Mouse (Mus musculus) thymus, adult 2 months (tissue): ENCODE measurements around the gene Rpl5. TPM values are rescaled to one million over a fixed set of nuclear protein-coding genes. Genes with fewer than 3 reads are reported as not detected.

Source experiments
- DNase-seq: peaks from one replicate; pipeline ENCODE4 v3.0.0; 2021
- H3K27ac ChIP-seq: fragments of 200-500 bp; 2 replicates; pipeline ENCODE4 v1.5.1; 2012; ENCODE audit warnings: low read length, control low read depth; ENCODE audit not compliant: control insufficient read depth, insufficient read depth
- H3K27me3 ChIP-seq: fragments of 200-500 bp; 2 replicates; pipeline ENCODE4 v1.6.1; 2012; ENCODE audit warnings: mild to moderate bottlenecking, low read length, moderate library complexity, mixed read lengths; ENCODE audit not compliant: control insufficient read depth, insufficient read depth
- H3K36me3 ChIP-seq: fragments of 200-500 bp; 2 replicates; pipeline ENCODE4 v1.6.1; 2012; ENCODE audit warnings: mild to moderate bottlenecking, low read length, moderate library complexity; ENCODE audit not compliant: control insufficient read depth, insufficient read depth
- H3K4me1 ChIP-seq: fragments of 200-500 bp; replicated peaks from 2 replicates; pipeline ENCODE4 v1.6.1; 2012; ENCODE audit warnings: low read length; ENCODE audit not compliant: control insufficient read depth, insufficient read depth
- H3K4me3 ChIP-seq: fragments of 200-500 bp; 2 replicates; pipeline ENCODE4 v1.5.1; 2012; ENCODE audit warnings: mild to moderate bottlenecking, low read length, control low read depth, moderate library complexity; ENCODE audit not compliant: control insufficient read depth, insufficient read depth
- CTCF ChIP-seq: fragments of 200-500 bp; IDR thresholded peaks from 2 replicates; pipeline ENCODE4 v1.5.1; 2012; ENCODE audit warnings: mild to moderate bottlenecking, control low read depth, low read length, moderate library complexity, borderline replicate concordance; ENCODE audit not compliant: control insufficient read depth, poor library complexity, insufficient read depth; ENCODE audit errors: extremely low read depth
- POLR2A ChIP-seq: fragments of 200-500 bp; IDR thresholded peaks from 2 replicates; pipeline ENCODE4 v1.6.1; 2012; ENCODE audit warnings: mild to moderate bottlenecking, low read length, control low read depth, moderate library complexity; ENCODE audit not compliant: control insufficient read depth, poor library complexity, insufficient read depth; ENCODE audit errors: extremely low read depth
- WGBS: fragments of 180-500 bp; shearing (Covaris S2); methylation state at CpG from one replicate; pipeline ENCODE4 v1.1.7; 2018; 5-methylcytosine and 5-hydroxymethylcytosine counted together
- polyA plus RNA-seq: library from polyadenylated mRNA; depleted of rRNA; stranded (reverse); fragments of >200 nt; gene quantifications from 2 replicates; pipeline ENCODE4 v1.2.3, GENCODE M21; 2012

Rpl5 gene
- polyA plus RNA-seq, 1 experiment: 55.8 TPM

DNA sequence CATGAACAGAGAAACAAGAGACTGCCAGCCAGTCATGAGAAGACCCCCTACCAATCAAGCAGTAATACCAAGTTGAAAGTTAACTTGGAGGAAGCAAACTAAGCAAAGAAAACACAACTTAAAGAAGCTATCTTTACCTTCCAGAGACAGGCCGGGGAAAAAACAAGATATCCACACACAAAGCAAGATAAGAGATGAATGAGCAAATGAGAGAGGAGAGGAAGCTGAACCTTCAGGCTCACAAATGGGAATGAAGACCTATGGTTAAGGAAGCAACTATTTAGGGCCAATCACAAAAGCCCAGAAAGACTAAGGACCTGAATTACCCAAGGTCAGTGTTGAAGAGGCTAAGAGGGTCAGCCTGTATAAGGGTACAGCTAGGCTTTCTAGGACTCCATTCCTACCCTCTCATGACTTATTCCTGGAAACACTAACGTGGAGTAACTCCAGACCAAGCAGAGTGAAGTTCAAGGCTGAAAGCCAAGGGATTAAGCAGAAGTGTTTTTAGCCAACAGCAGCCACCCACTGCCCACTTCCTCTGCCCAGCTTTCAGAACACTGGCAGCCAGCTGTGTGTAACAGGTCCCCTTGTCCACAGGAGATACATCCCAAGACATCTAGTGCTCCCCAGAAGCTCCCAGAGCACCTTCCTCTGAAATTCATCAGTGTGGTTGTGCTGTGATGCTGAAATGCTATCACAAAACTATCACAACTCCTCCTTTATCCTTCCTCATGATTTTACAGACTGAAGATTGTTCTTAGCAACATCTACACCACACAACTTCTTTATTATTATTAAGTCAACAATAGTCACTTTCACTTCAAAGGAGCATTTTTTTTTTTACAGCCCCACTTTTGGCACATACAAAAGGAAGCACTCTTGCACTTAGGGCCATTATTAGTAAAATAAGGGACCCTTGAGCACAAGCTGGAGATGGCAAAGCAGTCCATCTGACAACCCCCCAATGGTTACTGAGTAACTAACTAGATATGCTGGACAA lies 33.9 kb upstream of the Rpl5 start:
- Histone ChIP-seq H3K36me3 (no peaks in the 10 kb centered on the region), H3K4me1 (peaks cover 4% of the 10 kb centered on the region; the same call in 1 of the 2 replicates), H3K27ac (no peak overlapping the region), H3K4me3 (no peak overlapping the region), H3K27me3 (no peaks in the 10 kb centered on the region)
- DNase-seq: no peak
- 49% methylated on average over 2 of the region's 2 CpGs for WGBS
- TF ChIP-seq POLR2A: no peak
- no peak for TF ChIP-seq CTCF

DNA sequence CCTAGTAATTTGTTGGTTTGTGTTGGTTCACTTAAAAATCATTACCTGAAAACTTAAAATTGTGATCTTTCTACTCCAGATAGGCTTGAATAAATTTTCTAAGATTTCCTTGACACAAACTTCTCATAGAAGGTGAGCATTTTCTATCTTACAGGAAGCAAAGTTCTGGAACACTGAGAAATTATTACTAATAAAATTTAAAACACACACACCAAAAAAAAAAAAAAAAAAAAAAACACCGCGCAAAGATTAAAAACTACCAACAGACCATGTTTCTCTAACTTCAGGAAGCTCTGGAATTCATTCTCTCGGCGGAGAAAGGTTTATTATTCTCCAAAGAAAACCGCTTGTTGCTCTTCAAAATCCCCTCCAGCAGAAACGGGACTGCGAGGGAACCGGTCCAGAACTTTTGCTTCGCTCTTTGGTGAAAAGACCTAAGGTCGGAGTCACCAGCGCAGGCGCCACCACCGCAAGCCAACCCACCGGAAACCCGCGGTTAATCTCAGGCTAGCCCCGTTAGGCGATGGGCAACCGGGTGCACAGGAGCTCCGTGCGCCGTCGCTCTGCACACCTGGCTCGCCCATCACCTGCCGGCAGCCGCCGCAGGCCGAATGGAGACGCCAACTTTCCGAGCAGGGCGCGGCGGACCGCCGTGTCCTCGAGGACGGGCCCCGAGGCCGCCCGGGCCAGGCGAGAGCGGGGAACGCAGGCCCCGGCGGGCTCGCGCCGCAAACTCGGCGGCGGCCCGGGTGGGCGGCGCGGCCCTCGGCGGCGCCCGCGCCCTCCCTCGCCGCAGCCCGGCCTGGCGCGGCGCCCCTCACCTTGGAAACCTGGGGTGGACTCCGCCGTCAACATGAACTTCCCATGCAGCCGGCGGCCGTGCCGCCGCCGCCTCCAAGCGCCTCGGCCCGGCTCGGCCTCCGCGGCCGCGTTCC lies 32.1 kb upstream of the Rpl5 start:
- H3K4me3 ChIP-seq: peak overlapping the region; percentile 86
- H3K27ac ChIP-seq: no peak overlapping the region
- DNase-seq: peak; percentile 53
- TF ChIP-seq CTCF: no peak
- no peak for TF ChIP-seq POLR2A
- H3K27me3 ChIP-seq: no peaks in the 10 kb centered on the region
- H3K36me3 ChIP-seq: no peaks in the 10 kb centered on the region
- WGBS: under 1% methylated on average over 81 of the region's 82 CpGs
- peaks cover 4% of the 10 kb centered on the region for H3K4me1 ChIP-seq

DNA sequence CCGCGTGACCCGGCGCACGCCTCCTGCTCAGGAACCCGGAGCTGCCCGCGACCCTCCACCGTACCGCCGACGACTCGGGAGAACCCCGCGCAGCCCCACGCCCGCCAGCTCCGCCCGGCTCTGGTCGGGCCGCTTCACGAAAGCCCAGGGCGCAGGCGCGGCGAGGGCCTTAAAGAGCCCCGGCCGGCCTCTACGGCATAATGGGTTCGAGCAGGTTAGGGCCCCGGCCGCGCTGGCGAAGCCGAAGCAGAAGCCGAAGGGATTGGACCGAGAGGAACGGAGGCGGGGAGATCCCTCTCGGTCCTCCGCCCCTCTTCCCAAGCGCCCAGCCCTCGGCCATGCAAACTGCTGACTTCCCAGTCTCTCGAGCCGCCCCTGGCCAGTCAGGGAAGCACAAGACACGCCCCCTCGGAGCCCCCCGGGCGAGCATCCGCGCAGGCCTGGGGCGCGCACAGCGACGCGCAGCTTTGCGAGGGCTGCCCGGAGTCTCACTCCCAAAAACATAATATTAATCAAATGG lies 31.3 kb upstream of the Rpl5 start:
- peak; percentile 24; the same call in 1 of the 2 replicates for TF ChIP-seq CTCF
- no peak for TF ChIP-seq POLR2A
- H3K4me1 ChIP-seq: peaks cover 4% of the 10 kb centered on the region
- WGBS: under 1% methylated on average over 58 of the region's 58 CpGs
- H3K27ac ChIP-seq: no peak overlapping the region
- peak; percentile 59 for DNase-seq
- no peaks in the 10 kb centered on the region for H3K27me3 ChIP-seq
- no peaks in the 10 kb centered on the region for H3K36me3 ChIP-seq
- H3K4me3 ChIP-seq: peak overlapping the region; percentile 86

DNA sequence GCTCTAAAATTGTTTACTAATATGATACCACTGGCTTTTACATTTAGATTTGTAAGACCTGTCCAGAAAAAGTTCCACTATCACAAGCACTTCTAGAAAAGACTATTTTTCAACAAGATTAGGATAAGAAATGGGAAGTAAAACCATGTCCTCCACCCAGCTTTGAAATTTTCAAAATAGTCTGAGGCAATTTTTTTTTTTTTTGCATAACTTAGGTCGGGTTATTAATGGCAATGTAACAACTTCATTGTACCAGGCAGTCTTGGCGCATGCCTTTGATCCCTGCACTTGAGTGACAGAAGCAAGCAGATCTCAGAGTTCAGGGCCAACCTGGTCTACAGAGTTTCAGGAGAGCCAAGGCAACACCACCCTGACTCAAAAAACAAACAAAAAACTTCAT lies 30.6 kb upstream of the Rpl5 start:
- Histone ChIP-seq H3K36me3 (no peaks in the 10 kb centered on the region), H3K4me3 (no peak overlapping the region), H3K27ac (no peak overlapping the region), H3K4me1 (peaks cover 4% of the 10 kb centered on the region), H3K27me3 (no peaks in the 10 kb centered on the region)
- no peak for DNase-seq
- no peak for TF ChIP-seq POLR2A
- no peak for TF ChIP-seq CTCF
- 45% methylated on average over 2 of the region's 2 CpGs for WGBS

DNA sequence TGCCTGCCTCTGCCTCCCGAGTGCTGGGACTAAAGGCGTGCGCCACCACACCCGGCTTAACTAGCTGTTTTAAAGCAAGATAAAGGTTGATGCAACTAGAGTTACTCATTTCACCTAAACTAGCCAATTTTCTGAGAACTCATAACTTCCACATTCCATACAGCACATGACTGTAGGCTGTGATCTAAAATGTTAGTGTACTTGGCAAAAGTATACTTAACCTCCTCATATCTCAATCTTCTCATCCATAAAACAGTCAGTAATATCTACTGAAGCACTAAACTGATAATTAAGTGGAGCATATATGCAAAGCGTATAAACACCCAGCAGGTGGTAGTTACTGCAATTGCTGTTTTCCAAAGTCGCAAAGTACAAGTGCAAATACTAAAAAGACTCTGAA lies 27.0 kb upstream of the Rpl5 start:
- WGBS: 98% methylated on average over 6 of the region's 6 CpGs
- H3K36me3 ChIP-seq: no peaks in the 10 kb centered on the region
- no peak overlapping the region for H3K4me3 ChIP-seq
- no peak overlapping the region for H3K27ac ChIP-seq
- no peaks in the 10 kb centered on the region for H3K27me3 ChIP-seq
- no peak for DNase-seq
- peaks cover 2% of the 10 kb centered on the region for H3K4me1 ChIP-seq
- TF ChIP-seq CTCF (no peak), POLR2A (no peak)

DNA sequence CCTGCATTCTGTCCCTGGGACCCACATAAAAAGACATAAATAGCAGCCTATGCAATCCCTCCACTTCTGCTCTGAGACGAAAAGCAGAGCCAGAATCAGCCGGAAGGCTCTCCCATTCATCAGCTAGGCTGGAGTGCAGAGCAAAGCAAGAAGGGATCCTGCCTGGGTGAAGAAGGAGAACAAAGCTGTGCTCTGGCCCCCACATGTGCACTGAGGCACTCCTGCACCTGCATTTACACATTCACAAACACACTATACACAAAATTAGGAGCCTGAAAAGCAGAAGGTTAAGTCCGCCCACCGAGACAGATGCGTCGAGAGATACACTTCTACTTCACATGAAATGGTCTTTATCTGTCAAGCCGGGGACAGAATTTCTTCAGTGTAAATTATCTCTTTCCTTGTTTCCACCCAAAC lies 26.4 kb upstream of the Rpl5 start:
- TF ChIP-seq POLR2A (no peak), CTCF (no peak)
- WGBS: 80% methylated on average over 7 of the region's 7 CpGs
- Histone ChIP-seq H3K27me3 (no peaks in the 10 kb centered on the region), H3K27ac (no peak overlapping the region), H3K4me1 (no peaks in the 10 kb centered on the region; the same call in 1 of the 2 replicates), H3K4me3 (no peak overlapping the region), H3K36me3 (no peaks in the 10 kb centered on the region)
- no peak for DNase-seq
